Mouse (Mus musculus): ENCODE results near the gene Fuk. TPM values are rescaled to one million over a fixed set of nuclear protein-coding genes. Genes with fewer than 3 reads are reported as not detected.
"Not testable (repeated sequence)": the region's sequence is repeated elsewhere in the genome, so short reads cannot be mapped to it uniquely, and the experiment has no call there.

The Fuk gene
- polyA plus RNA-seq, 1 experiment from 2014 or later, result 7.1 TPM

DNA sequence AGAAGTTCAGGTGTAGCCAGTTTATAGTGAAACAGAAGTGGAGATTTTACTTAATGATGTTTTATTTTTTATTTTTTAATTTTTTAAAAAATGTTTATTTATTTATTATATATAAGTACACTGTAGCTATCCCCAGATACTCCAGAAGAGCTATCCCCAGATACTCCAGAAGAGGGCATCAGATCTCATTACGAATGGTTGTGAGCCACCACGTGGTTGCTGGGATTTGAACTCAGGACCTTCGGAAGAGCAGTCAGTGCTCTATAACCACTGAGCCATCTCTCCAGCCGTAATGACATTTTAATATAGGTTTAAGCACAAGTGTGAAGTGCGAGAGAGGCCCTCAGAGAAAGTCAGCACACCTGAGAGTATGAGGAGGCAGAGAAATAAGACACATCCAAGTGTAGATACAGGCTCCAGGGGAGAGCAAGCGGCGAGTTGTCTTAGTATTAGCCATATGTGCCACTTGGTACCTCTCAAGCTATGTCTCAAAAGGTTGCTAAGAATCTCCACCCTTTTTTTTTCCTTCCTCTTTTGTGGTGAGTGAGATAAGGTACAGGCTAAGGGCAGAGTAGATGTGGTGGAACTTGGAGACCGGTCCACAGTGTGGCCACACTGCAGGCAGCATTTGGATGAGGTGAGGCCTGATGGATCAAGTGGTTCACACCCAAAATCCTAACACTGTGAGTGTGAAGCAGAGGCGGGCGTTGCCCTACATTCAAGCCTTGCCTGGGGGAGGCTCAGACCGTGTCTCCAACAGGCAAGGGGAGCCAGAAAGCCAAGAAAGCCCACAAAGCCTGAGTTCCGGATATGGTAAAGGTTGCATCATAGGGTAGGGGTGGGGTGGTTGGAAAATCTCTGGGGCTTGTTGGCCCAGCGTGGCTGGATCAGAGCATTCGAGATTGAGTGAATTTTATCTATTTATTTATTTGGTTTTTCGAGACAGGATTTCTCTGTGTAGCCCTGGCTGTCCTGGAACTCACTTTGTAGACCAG, 9.6 kb upstream of the Fuk start:
- Histone ChIP-seq H3K27me3 (no peaks in the 10 kb centered on the region), H3K9me3 (no peaks in the 10 kb centered on the region), H3K27ac (replicated peaks) (no peak overlapping the region), H3K36me3 (no peaks in the 10 kb centered on the region), H3K4me3 (no peak overlapping the region), H3K4me2 (no peak overlapping the region), H3K4me1 (replicated peaks) (no peaks in the 10 kb centered on the region), H3K9ac (no peak overlapping the region)
- ATAC-seq (ENCODE audit: low FRiP score, low read depth), result no peak
- WGBS, result 90% methylated on average over 15 of the region's 15 CpGs

- not testable (repeated sequence) for H3K4me1 ChIP-seq (replicated peaks); H3K27me3 ChIP-seq; H3K4me2 ChIP-seq; H3K9ac ChIP-seq; H3K36me3 ChIP-seq; H3K4me3 ChIP-seq; H3K27ac ChIP-seq (replicated peaks); ATAC-seq (ENCODE audit: low FRiP score, low read depth); H3K9me3 ChIP-seq
Measured at GRCm38 (mm10) chr8:110909850-110910249, 7.6 kb upstream of the Fuk start.

DNA sequence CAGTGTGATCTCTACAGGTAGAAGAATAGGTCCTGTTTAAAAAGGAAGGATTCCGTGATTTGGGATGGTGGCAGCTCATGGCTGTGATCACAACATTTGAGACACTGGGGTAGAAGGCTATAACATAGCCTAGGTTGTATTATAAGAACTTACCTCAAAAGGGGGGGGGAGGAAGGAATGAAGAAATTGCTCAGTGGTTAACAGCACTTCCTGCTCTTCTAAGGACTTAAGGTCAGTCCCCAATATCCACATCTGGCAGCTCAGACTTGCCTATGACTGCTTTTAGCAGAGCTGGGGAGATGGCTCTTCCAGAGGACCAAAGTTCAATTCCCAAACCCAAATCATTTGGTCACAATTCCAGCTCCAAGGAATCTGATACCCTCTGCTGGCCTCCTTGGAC, 4.4 kb upstream of the Fuk start:
- H3K4me1 ChIP-seq (replicated peaks), result peaks cover under 1% of the 10 kb centered on the region; the same call in 1 of the 2 replicates
- no peak overlapping the region for H3K9ac ChIP-seq
- no peak overlapping the region for H3K4me3 ChIP-seq
- no peaks in the 10 kb centered on the region for H3K9me3 ChIP-seq
- WGBS, result 84% methylated on average over 1 of the region's 1 CpGs
- H3K27me3 ChIP-seq, result no peaks in the 10 kb centered on the region
- no peak overlapping the region for H3K4me2 ChIP-seq
- no peak overlapping the region for H3K27ac ChIP-seq (replicated peaks)
- ATAC-seq (ENCODE audit: low FRiP score, low read depth), result no peak
- H3K36me3 ChIP-seq, result no peaks in the 10 kb centered on the region

GRCm38 (mm10) chr8:110905404-110905803, 3.1 kb upstream of the Fuk start:
- Histone ChIP-seq H3K36me3 (no peaks in the 10 kb centered on the region), H3K4me2 (no peak overlapping the region), H3K27ac (replicated peaks) (no peak overlapping the region), H3K4me3 (no peak overlapping the region), H3K4me1 (replicated peaks) (peaks cover 3% of the 10 kb centered on the region; the same call in 1 of the 2 replicates), H3K9ac (no peak overlapping the region), H3K9me3 (no peaks in the 10 kb centered on the region), H3K27me3 (no peaks in the 10 kb centered on the region)
- 83% methylated on average over 6 of the region's 6 CpGs for WGBS
- ATAC-seq (ENCODE audit: low FRiP score, low read depth), result no peak

GRCm38 (mm10) chr8:110902579-110902965, 284 bp upstream of the Fuk start:
- 81% methylated on average over 2 of the region's 2 CpGs for WGBS

DNA sequence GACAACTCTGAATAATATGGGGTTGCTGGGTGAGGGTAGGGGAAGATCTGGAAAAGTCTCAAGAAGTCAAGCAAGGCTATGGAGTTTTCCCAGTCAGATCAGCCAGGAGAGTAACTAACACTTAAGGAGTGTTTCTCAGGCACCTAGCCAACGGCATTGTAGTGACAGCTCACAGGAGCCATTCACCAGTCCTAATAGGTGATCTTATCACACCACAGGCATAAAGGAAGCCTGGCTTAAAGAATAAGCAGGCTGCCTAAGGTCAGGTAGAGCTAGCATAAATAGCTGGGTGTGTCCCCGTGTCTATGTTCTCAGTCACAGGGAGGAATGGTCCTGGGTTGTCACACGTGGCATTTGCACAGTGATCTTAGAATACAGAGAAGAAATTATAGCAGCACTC, 1.2 kb downstream of the Fuk start:
- Histone ChIP-seq H3K4me1 (replicated peaks) (peaks cover 3% of the 10 kb centered on the region; the same call in 1 of the 2 replicates), H3K27ac (replicated peaks) (no peak overlapping the region), H3K9me3 (no peaks in the 10 kb centered on the region), H3K27me3 (no peaks in the 10 kb centered on the region), H3K36me3 (peaks cover 7% of the 10 kb centered on the region; the same call in 1 of the 2 replicates), H3K4me2 (no peak overlapping the region), H3K4me3 (no peak overlapping the region), H3K9ac (no peak overlapping the region)
- WGBS, result 93% methylated on average over 3 of the region's 3 CpGs
- no peak for ATAC-seq (ENCODE audit: low FRiP score, low read depth)

More at GRCm38 (mm10) chr8:110902579-110902965, 284 bp upstream of the Fuk start:
- H3K27me3 ChIP-seq, result no peaks in the 10 kb centered on the region
- H3K4me1 ChIP-seq (replicated peaks), result peaks cover 3% of the 10 kb centered on the region; the same call in 1 of the 2 replicates
- no peak overlapping the region for H3K9ac ChIP-seq
- peak overlapping the region; percentile 54; the same call in 1 of the 2 replicates for H3K4me3 ChIP-seq
- H3K27ac ChIP-seq (replicated peaks), result no peak overlapping the region
- H3K36me3 ChIP-seq, result peaks cover 7% of the 10 kb centered on the region; the same call in 1 of the 2 replicates
- H3K4me2 ChIP-seq, result peak overlapping the region; percentile 65
- ATAC-seq (ENCODE audit: low FRiP score, low read depth), result 0 out of 2 replicates have a peak, but pooled peaks have one; percentile 17
- no peaks in the 10 kb centered on the region for H3K9me3 ChIP-seq

- peaks cover 7% of the 10 kb centered on the region; the same call in 1 of the 2 replicates for H3K36me3 ChIP-seq
- no peak for ATAC-seq (ENCODE audit: low FRiP score, low read depth)
- no peaks in the 10 kb centered on the region for H3K9me3 ChIP-seq
- no peaks in the 10 kb centered on the region for H3K27me3 ChIP-seq
- H3K27ac ChIP-seq (replicated peaks), result no peak overlapping the region
- 93% methylated on average over 6 of the region's 6 CpGs for WGBS
- no peak overlapping the region for H3K4me3 ChIP-seq
- no peak overlapping the region for H3K9ac ChIP-seq
- H3K4me2 ChIP-seq, result no peak overlapping the region
- H3K4me1 ChIP-seq (replicated peaks), result peaks cover 3% of the 10 kb centered on the region; the same call in 1 of the 2 replicates
Measured at GRCm38 (mm10) chr8:110897495-110897894, 4.8 kb downstream of the Fuk start.

DNA sequence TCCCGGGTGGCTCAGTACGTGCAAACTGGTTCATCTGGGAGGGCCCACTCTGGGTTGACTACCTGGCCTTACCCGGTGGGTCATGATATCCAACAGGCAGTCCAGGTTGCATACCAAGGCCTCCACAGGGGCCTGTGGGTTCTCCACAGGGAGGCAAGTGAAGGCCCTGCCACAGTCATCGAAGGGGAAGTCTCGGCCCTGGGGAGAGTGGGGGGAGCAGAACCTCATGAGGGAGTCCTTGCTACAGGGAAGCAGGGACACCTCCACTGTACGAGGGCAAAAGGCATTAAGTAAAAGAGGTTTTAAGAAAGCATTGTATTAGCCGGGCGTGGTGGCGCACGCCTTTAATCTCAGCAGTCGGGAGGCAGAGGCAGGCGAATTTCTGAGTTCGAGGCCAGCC, 6.5 kb downstream of the Fuk start:
- Histone ChIP-seq H3K4me1 (replicated peaks) (no peaks in the 10 kb centered on the region), H3K27me3 (no peaks in the 10 kb centered on the region), H3K36me3 (peaks cover 7% of the 10 kb centered on the region; the same call in 1 of the 2 replicates), H3K4me2 (no peak overlapping the region), H3K27ac (replicated peaks) (no peak overlapping the region), H3K9me3 (no peaks in the 10 kb centered on the region), H3K4me3 (no peak overlapping the region), H3K9ac (no peak overlapping the region)
- no peak for ATAC-seq (ENCODE audit: low FRiP score, low read depth)
- 94% methylated on average over 13 of the region's 13 CpGs for WGBS

- Histone ChIP-seq H3K4me3 (no peak overlapping the region), H3K27me3 (no peaks in the 10 kb centered on the region), H3K4me2 (no peak overlapping the region), H3K9ac (no peak overlapping the region), H3K4me1 (replicated peaks) (no peaks in the 10 kb centered on the region), H3K27ac (replicated peaks) (no peak overlapping the region), H3K36me3 (peaks cover 7% of the 10 kb centered on the region; the same call in 1 of the 2 replicates), H3K9me3 (no peaks in the 10 kb centered on the region)
- WGBS, result 80% methylated on average over 5 of the region's 9 CpGs
- ATAC-seq (ENCODE audit: low FRiP score, low read depth), result no peak
Measured at GRCm38 (mm10) chr8:110895254-110895653, 7.0 kb downstream of the Fuk start.

DNA sequence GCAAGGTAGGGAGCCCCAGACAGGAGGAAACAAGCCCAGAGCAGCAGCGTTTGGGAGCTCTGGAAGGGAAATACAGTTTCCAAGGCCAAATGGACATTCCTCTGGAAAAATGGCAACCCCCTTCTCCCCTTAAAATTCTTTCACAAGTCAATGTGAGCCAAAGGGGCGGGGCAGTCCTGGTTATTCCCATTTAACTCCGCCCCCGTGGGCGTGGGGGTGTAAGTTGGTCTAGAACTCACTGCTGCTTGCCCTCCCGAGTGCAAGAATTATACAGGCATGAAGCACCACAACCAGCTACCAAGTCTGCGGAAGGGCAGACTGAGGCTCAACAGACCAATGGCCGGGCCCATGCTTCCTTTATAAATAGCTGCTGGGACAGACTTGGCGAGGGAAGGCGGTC, 7.4 kb downstream of the Fuk start:
- H3K9ac ChIP-seq, result no peak overlapping the region
- H3K9me3 ChIP-seq, result no peaks in the 10 kb centered on the region
- no peak overlapping the region for H3K4me3 ChIP-seq
- no peaks in the 10 kb centered on the region for H3K27me3 ChIP-seq
- peaks cover 7% of the 10 kb centered on the region; the same call in 1 of the 2 replicates for H3K36me3 ChIP-seq
- 92% methylated on average over 10 of the region's 10 CpGs for WGBS
- no peaks in the 10 kb centered on the region for H3K4me1 ChIP-seq (replicated peaks)
- no peak for ATAC-seq (ENCODE audit: low FRiP score, low read depth)
- H3K27ac ChIP-seq (replicated peaks), result no peak overlapping the region
- H3K4me2 ChIP-seq, result no peak overlapping the region

DNA sequence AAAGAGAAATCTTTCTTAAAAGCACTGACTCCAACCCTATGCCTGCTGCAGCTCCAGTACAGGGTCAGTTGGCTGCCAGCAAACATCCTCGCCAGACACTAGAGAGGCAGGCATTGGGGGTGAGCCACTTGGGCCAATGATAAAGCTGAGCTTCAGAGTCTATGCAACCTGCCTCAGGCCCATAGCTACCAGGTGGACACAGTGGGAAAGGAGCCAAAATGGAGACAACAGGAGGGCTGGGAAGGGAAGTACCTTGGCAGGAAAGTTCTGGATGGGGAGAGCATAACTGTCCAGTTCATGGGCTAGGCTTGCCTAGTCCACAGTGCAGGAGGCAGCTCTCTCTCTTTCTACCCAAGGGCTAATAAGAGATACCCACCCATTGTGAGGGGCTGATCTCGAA, 9.4 kb downstream of the Fuk start:
- Histone ChIP-seq H3K4me1 (replicated peaks) (no peaks in the 10 kb centered on the region), H3K9ac (no peak overlapping the region), H3K4me3 (no peak overlapping the region), H3K36me3 (no peaks in the 10 kb centered on the region; the same call in 1 of the 2 replicates), H3K27me3 (no peaks in the 10 kb centered on the region), H3K9me3 (no peaks in the 10 kb centered on the region), H3K4me2 (no peak overlapping the region), H3K27ac (replicated peaks) (no peak overlapping the region)
- WGBS, result 88% methylated on average over 2 of the region's 2 CpGs
- ATAC-seq (ENCODE audit: low FRiP score, low read depth), result no peak

GRCm38 (mm10) chr8:110892040-110892439, 10.2 kb downstream of the Fuk start:
- no peak for ATAC-seq (ENCODE audit: low FRiP score, low read depth)
- 94% methylated on average over 7 of the region's 7 CpGs for WGBS
- no peak overlapping the region for H3K4me2 ChIP-seq

More at GRCm38 (mm10) chr8:110892040-110892439, 10.2 kb downstream of the Fuk start:
- Histone ChIP-seq H3K4me3 (no peak overlapping the region), H3K4me1 (replicated peaks) (no peaks in the 10 kb centered on the region), H3K27me3 (no peaks in the 10 kb centered on the region), H3K27ac (replicated peaks) (no peak overlapping the region), H3K36me3 (no peaks in the 10 kb centered on the region; the same call in 1 of the 2 replicates), H3K9ac (no peak overlapping the region), H3K9me3 (no peaks in the 10 kb centered on the region)

Measured in hindbrain, embryonic 15.5 days (tissue).